Mouse (Mus musculus): ENCODE measurements around the gene Cd40.

Gene Cd40

DNA sequence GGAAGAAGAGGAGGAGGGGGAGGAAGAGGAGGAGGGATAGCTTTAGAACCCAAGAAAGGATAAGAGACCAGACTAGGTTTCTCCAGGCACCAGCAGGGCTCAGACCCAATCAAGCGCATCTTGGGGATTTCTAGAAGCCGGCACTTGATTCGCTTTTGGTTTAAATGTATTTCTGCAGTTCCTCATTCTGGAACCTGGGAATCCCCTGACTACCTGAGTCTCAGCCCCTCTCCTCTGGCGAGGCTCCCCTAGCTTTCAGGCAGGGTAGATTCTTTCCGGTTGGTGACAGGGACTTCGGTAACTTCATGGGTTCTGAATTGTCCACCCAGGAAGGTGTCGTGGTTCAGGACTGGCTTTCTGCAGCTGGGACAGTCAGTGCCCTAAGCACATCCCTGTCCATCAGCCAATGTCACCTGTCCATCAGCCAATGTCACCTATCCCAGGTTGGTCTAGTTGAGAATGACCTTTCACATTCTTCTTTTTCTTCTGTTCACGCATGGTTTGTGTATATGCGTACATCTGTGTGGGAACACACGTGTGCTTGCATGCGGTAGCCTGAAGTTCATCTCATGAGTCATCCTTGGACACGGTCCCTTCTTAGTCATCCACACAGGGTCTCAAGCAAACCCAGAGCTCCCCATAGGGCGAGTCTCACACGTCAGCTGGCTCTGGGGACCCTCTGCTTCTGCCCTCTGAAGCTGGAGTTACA lies 1.1 kb downstream of the Cd40 start:
- no peak for ATAC-seq (ENCODE audit: low TSS enrichment)

DNA sequence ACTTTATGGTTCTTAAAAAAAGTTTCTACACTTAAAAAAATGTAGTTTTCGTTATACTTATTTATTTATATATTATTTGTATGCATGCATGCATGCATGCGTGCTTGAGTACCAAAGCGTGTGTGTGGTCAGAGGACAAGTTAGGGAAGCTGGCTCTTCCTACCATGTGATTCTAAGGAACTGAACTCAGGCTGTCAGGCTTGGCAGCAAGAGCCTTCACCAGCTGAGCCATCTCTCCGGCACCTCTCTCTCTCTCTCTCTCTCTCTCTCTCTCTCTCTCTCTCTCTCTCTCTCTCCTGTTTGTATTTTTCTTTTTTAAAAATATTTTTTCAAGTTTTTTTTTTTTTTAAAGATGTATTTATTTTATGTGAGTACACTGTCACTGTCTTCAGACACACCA lies 4.5 kb downstream of the Cd40 start:
- no peak for ATAC-seq (ENCODE audit: low TSS enrichment)

DNA sequence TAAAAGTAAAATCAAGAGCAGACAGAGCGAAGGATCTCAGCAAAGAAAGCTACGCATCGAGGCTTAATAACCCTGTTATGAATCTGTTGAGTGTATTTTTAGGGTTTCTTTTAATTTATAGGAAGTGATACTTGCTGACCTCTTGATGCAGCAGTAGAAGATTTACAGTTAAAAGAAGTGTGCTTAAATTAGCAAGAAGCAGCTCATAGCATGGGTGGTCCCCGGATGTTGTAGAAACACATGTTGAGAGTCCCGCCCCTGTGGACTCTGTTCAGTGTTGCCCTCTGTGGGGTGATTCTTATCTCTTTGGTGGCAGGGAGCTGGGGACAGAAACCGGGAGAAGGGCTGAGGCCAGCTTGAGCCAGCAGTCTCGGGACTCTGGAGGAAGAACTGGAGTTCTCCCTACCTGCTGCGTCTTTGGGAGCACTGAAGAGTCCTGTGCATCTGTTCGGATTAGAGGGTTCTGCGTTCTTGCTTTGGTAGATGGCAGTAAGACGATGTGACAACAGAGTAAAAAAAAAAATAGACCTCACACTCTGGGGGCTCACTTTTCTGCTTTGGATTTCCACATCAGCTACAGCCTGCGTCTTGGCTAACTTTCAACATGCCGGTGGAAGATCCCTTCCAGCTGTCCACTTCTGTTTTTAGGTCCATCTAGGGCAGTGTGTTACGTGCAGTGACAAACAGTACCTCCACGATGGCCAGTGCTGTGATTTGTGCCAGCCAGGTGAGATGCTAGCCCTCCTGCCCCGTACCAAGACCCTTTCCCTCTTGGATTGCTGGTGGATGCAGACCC lies 6.4 kb downstream of the Cd40 start:
- ATAC-seq (ENCODE audit: low TSS enrichment): no peak

DNA sequence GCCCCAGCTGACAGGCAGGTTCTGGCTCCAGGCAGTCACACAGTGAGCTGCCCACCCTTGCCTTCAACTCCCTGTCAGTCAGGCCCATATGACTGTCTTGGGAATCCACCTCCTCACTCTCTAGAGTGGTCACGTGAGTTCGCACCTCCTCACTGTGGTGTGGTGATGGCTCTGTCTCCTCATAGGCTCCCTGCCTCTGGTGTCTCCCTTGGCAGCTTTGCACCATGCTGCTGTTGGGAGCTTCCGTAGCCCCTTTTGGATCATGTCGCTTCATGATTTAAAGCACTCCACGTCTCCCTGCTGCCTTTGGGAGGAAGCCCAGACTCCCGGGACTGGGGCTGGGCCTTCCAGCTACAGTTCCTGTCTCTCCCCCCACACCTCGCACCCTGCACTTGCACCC lies 9.1 kb downstream of the Cd40 start:
- ATAC-seq (ENCODE audit: low TSS enrichment): peak; percentile 95

DNA sequence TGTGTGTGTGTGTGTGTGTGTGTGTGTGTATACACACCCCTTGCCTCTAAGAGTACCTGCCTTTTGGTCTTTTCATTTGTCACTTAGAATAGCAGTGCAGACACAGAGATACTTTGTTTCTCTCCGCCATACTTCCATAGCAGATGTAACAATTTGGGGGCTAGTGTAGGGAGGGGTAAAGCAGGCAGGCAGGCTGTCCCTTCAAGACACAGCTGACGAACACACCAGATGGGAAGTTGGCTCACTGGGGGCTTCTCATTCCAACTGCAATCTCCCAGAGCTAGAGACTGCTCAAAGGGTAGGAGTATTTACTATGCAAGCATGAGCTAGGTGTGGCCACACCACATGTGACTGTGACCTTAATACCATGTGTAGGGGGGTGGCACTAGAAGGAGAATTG lies 13.4 kb downstream of the Cd40 start:
- no peak for ATAC-seq (ENCODE audit: low TSS enrichment)

DNA sequence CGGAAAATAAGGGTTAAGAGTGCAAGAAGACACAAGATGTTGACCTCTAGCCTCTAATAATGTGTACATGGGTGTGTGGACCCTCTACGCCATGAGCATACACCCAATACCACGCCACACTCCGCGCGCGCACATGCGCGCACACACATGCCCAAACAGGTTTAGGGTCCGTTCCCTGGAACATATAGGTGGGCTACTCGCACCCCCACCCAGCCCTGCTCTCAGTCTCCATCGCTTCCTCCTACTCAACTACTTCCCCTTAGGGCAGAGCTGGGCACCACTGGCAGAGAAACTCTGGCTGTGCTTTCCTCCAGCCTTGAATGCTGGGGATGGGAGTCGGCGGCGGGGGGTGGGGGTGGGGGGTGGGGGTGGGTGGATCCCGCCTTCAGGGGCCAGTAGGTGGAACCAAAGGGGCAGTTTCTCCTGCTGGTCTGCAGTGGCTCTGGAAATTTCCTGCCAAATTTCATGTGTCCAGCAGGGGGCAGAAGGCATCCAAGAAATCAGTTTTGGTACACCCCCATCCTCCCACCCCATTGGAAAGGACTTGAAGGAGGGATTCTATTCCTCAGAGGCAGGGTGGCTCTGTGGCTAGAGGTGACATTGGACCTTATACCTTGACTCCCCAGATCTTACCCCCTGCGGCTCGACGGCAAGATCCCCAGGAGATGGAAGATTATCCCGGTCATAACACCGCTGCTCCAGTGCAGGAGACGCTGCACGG lies 14.8 kb downstream of the Cd40 start:
- no peak for ATAC-seq (ENCODE audit: low TSS enrichment)

DNA sequence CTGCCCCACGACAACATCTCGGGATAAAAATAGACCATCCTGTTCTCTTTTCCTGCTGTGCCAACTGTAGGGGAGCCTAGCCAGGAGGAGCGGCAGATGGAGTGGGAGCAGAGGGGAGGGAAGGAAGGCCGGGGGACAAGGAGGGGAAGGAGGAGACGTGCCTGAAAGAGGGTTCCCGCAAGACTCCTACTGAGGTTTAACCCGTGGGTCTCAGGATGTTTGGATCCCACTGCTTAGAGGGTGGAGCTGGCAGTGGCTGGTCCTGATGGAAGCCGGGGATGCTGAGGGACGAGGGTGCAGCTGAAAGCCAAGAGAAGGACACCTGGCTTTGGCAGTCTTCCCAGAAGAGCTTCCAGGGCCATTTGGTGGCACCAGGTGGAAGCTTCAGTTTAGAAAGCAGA lies 18.0 kb downstream of the Cd40 start:
- peak; percentile 44 for ATAC-seq (ENCODE audit: low TSS enrichment)

DNA sequence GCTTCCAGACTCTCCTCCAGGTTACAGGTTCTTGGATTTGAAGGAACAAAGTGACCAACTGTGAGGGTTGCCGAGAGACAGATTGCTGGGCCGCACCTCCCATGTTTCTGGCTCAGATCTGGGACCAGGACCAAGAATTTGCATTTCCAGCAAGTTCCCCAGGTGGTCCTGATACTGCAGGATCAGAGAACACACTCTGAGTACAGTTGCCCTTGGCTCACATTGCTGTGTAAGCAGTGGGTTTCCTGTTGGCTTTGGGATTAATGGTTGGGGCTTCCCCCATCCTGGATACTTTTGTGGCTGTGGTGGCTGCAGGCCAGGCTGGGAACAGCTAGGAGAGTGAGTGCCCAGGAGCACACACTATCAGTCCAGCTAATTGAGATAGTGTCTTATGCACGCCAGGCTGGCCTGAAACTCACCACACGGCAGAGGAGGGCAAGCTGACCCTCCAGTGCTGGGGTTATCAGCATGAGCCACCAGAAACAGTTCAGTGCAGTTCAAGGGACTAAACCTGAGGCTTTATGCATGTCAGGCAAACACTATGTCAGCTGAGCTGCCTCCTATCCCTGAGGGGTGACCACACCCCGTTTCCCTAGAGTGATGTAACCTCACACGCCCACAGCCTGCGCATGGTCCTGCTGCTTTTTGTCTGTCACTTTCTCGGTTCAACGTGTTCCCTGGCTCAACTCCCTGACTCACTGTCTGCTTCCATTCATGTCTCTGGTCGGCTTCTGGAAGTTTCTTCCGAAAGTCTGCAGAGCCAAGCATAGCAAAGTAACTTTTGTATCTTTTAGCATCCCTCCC lies 18.9 kb downstream of the Cd40 start:
- peak; percentile 42; the same call in 1 of the 2 replicates for ATAC-seq (ENCODE audit: low TSS enrichment)

DNA sequence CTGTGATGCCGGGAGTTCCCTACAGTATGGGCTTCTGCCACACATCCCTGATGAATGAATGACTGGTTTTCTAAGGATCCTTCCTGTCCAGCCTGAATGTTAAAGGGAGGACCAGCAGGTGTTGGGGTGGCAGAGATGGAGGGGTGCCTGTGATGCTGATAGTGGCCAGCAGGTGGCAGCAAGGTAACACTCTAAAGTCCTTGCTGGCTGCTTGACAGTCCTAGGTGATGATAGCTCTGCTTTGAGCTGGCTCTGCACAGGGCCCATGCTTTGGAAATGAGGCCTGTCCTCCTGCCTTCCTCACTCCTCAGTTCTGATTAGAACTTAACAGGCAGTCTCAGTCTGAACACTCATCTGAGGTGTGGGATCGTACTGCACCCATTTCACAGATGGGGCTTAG lies 19.5 kb downstream of the Cd40 start:
- ATAC-seq (ENCODE audit: low TSS enrichment): peak; percentile 48; the same call in 1 of the 2 replicates

DNA sequence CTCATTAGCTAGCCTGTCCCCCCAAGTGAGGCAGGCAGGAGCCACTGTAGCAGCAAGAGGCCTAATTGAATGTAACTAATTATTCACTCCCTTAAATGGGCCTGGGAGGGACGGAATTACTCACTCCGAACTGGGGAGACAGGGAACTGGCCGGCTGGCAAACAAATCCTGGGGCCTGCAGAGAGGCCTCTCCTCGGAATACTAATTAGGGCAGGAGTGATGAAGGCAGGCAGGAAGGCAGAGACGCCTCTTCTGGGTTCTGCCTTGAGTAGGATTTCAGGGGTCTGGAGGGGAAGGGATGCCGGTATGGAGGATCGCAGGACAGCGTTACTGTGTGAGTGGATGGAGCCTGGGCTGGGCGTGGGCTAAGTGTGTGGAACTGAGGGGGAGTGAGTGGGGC lies 21.6 kb downstream of the Cd40 start:
- no peak for ATAC-seq (ENCODE audit: low TSS enrichment)

DNA sequence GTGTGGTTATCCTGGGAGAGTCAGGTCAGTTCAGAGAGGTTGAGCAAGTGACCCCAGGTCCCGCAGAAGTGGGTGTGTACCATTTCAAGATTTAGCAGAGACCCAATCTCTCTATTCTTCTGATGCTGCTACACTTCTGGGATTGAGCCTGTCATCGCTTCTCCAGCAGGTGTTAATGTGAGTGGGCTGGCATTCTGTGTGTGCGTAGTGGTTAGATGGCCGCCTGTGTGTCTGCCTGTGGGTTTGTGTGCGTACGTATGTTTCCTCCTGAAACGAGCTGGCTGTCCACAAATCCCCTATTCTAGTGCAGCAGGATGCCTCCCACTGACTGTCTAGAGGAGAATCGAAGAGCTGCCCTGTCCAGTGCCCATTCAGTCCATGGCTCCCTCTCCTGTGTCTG lies 22.6 kb downstream of the Cd40 start:
- ATAC-seq (ENCODE audit: low TSS enrichment): no peak

DNA sequence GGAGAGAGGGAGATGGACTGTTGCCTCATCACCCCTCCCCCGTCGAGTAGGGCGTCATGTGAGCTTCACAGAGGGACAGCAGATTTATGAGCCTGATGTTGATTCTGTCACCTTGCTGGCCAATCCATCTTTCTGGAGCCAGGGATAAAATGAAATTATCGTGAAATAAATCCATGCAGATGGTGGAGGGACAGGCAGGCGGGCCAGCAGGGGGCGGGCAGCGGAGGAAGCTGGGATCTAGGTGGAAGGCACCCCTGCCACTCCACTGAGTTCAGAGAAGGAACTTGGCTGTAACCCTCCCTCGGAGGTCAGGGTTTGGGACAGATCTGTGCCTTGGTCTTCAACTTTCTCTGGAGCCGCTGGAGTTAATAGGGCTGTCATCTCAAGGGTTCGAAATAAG lies 23.2 kb downstream of the Cd40 start:
- no peak for ATAC-seq (ENCODE audit: low TSS enrichment)

DNA sequence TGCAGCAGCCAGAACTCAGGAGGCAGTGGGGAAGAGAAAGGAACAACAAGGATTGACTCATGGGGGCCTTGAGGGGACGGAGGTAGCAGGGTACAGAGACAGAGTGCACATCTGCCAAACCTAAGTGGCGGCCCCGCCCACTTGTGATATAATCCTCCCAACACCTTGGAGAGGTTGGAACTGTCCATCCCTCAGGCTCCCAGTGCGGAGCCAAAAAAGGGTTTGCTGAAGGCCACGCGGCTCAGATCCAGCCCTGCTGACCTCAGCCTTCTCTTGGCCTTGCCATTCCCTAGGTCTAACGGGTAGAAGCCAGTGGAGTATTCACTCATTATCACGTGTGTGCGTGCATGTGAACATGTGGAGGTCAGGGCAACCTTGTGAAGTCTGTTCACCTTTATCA lies 25.2 kb downstream of the Cd40 start:
- ATAC-seq (ENCODE audit: low TSS enrichment): no peak

DNA sequence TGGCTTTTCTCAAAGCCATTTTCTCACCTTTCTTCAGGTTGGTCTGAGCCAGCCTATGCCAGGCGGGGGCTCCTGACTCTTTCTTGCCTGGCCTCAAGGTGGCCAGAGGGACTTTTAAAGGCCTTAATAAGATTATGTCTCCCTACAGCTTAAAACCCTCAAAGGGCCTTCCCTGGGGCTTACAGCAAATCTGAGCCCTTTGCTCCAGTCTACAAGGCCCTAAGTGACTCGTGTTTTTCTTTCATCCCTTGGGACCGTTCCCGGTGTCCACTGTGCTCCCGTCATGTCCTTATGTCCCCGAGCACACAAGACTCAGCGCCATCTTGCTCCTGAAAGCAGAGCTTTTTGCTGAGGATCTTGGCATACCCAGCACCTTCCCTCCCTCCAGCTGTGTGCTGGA lies 25.8 kb downstream of the Cd40 start:
- no peak for ATAC-seq (ENCODE audit: low TSS enrichment)

DNA sequence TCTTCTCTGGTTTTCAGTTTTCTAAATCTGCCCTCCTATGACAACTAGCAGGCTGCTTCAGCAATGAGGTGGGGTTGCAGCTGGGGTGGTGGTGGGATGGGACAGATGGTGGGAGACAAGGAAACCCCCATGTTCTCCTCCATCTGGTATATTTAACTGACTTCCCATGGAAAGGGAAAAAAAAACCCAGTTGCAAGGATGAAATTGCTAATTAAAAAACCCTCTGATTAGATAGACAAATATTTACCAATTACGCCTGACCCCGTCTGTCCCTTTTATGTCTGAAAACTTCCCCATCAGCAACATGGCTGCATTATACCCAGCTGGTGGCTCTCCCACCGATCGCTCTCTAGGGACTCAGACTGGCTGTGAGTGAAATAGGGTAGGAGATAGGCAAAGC lies 31.2 kb downstream of the Cd40 start:
- no peak for ATAC-seq (ENCODE audit: low TSS enrichment)

DNA sequence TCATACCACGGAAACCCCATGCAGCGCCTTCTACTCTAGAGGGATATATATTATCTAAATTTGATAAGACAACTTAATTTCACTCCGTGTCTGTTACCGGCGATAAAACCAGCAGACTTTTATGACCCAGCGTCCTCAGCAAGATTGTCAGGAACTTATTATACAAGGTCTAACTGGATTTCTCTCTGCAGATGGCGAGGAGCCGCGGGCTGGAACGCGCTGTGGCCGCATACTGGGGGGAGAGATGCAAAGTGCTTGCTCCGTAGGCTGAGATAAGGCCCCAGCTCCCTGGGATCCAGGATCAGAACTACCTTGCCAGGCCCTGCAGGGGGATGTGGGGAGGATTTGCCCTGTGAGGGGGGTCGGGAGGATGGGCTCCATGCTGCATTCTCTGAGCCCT lies 34.0 kb downstream of the Cd40 start:
- ATAC-seq (ENCODE audit: low TSS enrichment): no peak

DNA sequence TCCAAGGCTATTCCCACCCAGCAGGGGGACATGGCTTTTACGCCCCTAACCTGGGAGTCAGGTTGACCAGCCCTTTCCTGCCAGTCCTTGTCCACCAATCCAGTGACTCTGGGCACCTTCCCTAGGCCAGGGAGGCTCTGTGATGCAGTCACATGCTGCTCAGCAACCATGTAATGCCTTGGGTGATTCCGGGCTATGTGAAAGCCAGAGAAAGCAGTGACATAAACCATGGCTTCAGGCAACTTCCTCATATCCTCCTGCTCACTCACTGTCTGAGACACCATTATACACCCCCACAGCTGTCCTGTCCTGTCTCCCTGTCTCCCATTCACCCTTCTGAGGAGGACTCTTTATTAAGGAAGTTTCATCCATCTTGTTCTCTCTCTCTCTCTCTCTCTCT lies 35.2 kb downstream of the Cd40 start, which contains the start of gene 1700025C18Rik:
1700025C18Rik (minus strand) TSS at position 101 of the 400 bp plus-strand sequence.
- no peak for ATAC-seq (ENCODE audit: low TSS enrichment)

DNA sequence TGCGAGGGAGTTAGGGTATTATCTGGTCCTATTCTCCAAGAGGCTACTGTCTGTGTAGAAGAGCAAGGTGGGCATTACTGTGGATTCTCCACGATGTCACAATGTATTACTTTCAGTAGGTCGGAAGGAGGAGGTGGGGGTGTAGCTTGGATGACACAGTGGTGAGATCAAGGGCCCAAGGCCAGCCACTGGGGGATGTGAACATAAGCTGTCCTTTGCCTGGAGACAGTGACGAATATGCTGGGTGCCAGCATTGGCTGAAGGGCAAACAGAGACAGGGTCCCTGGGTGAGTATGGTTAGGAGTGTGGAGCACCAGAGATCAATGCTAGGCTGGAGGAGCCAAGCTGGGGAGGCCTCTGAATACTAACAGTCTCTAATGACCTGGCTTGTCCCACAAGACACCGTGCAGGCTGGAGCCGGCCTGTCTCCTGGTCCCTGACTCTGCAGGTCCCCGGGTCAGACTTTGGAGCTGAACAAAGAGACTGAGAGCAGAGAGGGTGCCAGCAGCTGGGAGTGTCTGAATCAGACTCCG lies 36.1 kb downstream of the Cd40 start:
- ATAC-seq (ENCODE audit: low TSS enrichment): no peak

DNA sequence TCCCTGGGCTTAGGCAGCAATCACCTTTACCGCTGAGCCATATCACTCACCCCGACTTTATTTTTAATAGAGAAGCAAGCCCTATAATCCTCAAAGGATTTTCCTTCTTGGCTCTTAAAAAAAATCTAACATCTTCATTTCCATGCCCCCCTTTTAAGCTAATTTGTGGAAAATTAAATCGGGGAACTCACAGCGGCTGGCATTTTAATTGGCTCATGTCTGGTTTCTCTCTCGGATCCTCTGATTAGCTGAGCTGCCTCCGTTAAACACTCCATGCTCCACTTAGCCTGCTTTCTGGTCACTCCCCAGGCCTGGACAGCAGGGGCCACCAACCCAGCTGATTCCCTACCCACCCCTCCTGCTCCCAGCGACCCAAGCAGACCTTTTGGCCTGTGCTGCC lies 37.0 kb downstream of the Cd40 start:
- ATAC-seq (ENCODE audit: low TSS enrichment): no peak

DNA sequence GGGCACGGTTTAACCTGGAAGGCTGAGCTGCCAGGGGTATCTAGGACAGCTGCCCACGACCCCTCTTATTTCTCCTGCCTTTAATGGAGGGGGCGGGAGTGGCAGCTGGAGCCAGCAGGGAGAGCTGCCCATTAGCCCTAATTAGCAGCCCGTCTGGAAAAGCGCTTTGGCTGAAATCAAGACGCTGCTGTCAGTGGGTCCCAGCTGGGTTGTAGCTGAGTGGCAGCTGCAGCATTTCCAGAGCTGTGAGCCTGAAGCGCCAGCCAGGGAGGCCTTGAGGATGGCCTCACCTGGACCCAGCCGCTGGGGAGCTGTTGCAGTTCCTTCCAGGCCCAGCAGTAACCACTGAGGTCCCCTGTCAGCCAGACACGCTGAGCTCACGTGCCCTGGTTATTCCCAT lies 40.9 kb downstream of the Cd40 start:
- ATAC-seq (ENCODE audit: low TSS enrichment): no peak

DNA sequence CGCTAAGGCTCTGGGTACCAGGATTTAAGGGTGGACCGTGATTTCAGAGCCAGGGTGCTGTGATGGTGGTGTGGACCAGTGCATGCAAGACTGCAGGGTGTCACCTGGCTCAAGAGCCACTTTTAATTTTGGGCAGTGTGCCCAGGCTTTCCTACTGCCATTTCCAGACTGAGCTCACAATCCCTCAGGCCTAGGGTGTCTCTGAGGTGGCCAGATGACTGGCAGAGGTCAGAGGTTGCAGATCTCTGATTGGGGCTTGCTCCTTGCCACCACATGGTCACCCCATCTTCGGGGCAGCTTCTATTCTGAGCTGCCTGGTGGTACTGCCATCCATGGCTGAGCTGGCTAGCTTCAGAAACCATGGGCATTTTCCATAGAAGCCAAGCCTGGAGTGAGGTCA lies 43.4 kb downstream of the Cd40 start:
- no peak for ATAC-seq (ENCODE audit: low TSS enrichment)

DNA sequence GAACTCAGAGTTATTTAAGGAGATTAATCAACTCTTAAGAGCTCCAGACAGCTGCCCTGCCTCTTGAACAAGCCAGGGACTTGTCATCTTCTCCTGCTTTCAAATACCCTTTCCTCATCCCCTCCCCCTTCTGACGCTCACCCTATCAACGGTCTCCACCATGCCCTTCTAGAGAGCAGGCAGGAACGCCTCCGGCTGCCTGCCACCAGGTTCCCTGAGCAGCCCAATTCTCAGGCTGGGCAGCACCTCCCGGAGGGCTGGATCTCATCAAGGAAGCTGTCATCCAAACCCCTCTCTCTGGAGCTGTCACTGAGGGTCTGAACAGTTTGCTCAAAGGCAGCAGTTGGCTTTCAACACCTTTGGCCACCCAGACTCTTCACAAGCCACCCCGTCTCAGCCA lies 45.3 kb downstream of the Cd40 start:
- no peak for ATAC-seq (ENCODE audit: low TSS enrichment)

Data from frontal cortex, adult (tissue).